Mouse (Mus musculus): ENCODE results near the gene S1pr5.
A peak's percentile ranks its signal among the peaks of the same experiment; 100 is the strongest.
"Not testable (repeated sequence)": the region's sequence is repeated elsewhere in the genome, so short reads cannot be mapped to it uniquely, and the experiment has no call there.

S1pr5 gene

DNA sequence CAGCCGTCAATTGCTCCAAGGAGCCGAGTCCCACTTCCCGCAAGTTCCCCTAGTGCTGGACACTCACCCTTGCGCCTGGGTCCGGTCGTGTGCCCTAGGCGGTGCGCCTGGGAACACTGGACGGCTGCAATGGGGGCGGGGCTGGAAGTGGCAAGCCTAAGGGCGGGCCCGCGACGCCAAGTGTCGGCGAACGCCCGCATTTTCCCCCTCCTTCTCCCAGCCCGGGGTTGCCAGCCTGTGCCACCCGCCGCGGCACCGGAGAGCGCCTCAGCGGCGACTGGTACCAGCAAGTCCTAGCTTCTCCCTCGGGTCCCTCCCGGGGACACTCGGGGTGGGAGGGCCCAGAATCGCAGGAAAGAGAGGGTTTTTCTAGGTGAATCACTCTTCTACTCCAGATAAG, at the start of gene S1pr5:
Gene S1pr5 (minus strand): TSS at position 118 of the 400 bp plus-strand sequence.
- peak; percentile 55 for DNase-seq

- DNase-seq: no peak
Measured at GRCm38 (mm10) chr9:21292271-21292670, 44.0 kb upstream of the S1pr5 start.

DNA sequence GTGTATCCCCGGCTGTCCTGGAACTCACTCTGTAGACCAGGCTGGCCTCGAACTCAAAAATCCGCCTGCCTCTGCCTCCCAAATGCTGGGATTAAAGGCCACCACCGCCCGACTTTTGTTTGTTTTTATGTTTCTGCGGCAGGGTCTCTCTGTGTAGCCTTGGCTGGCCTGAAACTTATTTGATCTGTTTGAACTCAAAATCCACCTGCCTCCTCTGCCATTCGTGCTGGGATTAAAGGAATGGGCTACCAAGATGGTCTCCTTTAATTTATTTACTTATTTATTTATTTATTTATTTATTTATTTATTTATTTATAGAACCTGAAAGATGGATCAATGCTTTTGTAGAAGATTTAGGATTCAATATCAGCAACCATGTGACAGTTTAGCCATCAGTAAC, 43.6 kb upstream of the S1pr5 start:
- DNase-seq: peak; percentile 36

GRCm38 (mm10) chr9:21291022-21291787, 43.0 kb upstream of the S1pr5 start, which contains the start of gene Cdkn2d:
TSS of gene Cdkn2d (minus strand) at chr9:21291407.
- peak; percentile 100 for DNase-seq

DNA sequence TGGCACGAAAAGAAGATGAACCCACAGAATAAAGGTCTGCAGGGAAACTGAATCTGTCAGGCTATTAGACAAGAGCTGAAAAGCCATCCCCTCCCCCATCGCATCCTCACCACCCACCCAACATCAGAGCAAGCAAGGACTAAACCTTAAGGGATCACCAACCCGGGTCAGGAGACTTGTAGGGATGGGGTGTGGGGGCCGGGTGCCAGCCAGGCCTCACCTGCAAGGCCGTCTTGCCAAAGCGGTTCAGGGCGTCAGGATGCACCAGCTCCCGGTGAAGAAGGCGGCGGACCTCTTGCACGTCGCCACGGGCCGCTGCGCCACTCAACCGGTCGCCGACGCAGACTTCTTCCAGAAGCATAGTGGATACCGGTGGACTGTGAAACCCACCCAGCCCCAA, 42.3 kb upstream of the S1pr5 start:
- DNase-seq: no peak

DNA sequence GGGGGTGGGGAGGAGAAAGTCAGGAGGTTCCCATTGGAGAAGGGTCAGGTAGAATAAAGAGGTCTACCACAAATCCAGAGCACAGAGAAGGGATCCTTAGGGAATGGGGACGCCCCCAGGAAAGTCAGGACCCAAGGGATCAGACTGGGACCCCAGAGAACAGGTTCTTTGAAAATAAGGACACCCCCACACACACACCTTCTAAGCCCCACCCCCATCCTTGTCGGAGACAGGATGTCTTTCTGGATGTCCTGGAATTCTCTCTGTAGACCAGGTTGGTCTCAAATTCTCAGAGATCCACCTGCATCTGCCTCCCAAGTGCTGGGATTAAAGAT, 41.1 kb upstream of the S1pr5 start:
- no peak for DNase-seq

DNA sequence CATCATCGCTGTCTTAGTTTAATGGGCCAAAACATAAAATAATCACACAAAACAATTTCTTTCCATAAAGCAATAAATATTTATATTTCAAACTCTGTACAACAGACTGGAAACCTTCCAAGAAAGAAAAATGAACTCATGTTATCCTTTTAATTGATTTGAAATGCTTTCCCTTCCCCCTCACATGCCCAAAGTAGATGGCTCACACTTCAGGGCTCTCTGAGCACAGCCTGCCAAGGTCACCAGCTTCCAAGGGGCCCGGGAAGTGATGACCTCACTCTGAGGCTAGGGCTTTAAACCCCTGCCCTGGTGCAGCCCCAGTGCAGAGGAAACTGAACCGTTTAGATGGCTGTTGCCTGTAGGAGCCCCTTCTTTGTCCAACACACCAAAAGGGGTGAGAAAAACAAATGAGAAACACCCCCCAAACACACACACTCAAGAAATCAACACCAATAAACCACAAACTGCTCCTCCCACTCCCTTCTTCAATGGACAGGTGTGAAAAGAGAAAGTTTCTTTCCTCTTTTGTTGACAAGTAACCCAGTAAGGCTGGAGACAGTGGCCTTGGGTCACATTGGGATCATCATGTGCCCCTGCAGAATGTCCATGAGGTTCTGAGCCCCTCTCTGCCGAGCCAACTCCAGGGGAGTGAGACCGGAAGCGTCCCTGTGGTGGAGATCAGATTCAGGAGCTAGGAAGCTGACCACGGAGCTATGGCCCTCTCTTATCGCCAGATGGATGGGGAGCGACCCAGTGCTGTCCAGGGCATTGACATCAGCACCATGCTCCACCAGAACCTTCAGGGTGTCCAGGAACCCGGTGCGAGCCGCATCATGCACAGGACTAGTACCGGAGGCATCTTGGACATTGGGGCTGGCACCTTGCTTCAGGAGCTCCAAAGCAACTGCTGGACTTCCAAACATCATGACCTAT, 40.4 kb upstream of the S1pr5 start:
- no peak for DNase-seq

DNA sequence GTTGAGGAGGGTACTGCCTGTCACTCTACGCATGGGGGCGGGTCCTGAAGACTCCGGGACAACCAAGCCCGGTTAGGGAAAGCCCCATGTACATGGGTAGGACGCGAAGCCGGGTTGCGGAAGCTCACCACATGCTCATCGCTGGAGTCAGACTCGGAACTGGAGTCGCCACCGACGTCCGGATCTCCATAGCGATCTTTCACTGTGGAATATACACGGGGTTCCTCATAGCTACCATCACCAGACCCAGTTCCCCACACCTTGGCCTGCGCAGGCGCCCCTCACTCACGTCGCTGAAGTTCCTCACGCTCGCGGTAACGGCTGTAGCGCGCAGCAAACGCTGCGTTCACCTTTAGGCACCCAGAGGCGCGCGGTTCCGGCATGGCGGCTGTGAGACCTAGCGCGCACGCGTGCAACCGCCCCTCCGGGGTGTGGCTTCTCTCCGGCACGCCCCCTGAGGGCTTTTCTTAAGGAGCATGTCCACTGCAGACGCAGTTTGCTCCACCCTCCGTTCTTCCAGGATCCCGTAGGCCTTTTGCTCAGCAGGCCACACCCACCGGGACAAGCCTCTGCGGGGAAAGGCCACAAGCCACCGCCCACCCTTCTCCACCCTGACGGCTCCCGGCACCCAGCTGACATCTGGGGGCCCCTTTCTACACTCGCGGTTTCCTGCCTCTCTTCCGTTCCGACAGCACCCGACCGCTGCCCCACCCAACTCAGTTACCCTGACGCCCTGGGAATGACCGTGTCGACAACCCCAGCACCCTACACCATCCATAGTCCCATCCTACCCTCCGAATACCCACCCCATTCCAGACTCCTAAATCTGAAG, 39.5 kb upstream of the S1pr5 start, which contains the start of gene Kri1:
Gene Kri1 (minus strand): TSS at position 399 of the 832 bp plus-strand sequence.
- DNase-seq: peak; percentile 99

- DNase-seq: no peak
Measured at GRCm38 (mm10) chr9:21286753-21287152, 38.5 kb upstream of the S1pr5 start.

DNA sequence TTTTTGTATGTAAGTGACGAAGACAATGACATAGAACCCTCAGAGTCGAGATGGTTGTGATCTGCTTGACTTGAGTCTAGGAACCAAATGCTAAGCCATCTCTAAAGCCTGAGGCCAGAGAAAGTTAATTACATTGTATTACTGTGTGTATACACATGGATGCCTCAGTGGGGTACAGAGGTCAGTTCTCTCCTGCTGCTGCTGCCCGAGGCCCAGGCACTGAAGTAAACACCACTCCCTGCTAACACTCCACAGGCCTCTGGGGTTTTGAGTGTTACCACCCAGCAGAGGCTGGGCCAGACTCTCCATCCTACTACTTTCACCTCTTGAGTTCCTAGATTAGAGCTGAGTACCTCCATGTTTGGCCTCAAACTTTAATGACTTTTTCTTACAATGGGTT, 35.8 kb upstream of the S1pr5 start:
- DNase-seq: no peak

DNA sequence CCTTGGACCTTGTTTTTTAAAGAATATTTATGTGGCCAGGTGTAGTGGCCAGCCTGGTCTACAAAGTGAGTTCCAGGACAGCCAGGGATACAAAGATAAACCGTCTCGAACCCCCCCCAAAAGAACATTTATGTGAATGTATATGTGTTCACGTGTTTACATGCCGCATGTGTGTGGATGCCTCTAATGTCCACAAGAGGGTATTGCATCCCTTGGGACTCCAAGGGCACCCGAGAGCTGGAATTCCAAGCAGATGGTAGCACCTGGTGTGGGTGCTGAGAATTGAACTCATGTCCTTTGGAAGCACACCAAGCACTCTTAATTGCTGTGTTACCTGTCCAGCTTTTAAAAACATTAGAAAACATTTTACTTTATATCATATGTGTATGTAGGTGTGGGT, 35.3 kb upstream of the S1pr5 start:
- no peak for DNase-seq

DNA sequence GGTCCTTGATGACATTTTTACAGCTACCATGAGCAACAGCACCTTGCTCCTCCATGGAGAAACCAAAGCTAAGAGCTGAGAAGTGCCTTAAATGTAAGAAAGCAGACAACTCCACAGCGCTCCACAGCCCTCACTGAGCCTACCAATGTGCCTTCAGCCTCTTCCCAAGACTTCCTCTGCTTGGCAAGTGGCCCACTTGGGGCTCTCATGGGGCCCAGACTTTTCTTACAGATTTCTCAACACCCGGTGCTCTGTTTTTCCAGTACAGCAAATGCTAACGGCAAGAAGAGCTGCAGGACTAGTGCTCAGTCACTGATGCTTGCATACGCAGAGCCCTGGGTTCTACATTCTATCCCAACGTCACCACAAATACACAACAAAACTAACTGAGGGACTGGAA, 29.5 kb upstream of the S1pr5 start:
- DNase-seq: no peak

GRCm38 (mm10) chr9:21276307-21276706, 28.1 kb upstream of the S1pr5 start:
- no peak for DNase-seq

GRCm38 (mm10) chr9:21275727-21276126, 27.5 kb upstream of the S1pr5 start:
- no peak for DNase-seq

GRCm38 (mm10) chr9:21275013-21275710, 26.9 kb upstream of the S1pr5 start:
- DNase-seq: no peak

DNA sequence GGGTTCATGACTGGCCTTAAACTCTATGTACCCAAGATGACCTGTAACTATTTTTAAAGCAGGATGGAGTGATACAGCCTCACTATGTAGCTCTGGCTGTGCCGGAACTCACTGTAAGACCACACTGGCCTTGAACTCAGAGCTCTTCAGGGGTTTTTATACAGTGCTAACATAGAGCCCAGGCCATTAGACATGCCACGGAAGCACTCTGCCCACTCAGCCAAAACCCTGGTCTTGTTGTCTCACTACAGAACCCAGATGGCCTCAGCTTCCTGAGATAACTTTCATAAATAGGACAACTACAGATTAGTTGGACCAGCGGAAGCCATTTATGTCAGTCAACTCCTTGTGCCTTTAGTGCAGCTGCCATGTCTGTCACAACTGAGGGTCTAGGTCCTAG, 26.1 kb upstream of the S1pr5 start:
- no peak for DNase-seq

GRCm38 (mm10) chr9:21273520-21274228, 25.4 kb upstream of the S1pr5 start:
- DNase-seq: no peak

- DNase-seq: no peak
Measured at GRCm38 (mm10) chr9:21273094-21273493, 24.9 kb upstream of the S1pr5 start.

DNA sequence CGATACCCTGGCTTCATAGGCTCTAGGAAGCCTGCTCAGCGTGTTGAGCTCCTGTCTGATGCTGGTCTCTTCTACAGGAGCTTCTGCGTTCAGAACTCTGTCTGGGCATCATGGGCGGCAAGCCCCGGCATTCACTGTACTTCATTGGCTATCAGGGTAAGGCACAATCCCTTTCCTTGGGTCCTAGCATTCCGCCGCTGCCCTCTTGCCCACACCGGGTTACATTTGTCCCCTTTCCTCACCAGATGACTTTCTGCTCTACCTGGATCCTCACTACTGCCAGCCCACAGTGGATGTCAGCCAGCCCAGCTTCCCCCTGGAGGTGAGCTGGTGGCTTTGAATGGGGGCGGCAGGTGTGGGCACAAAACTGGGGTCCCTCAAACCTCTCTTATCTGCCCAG, 24.1 kb upstream of the S1pr5 start:
- DNase-seq: no peak

DNA sequence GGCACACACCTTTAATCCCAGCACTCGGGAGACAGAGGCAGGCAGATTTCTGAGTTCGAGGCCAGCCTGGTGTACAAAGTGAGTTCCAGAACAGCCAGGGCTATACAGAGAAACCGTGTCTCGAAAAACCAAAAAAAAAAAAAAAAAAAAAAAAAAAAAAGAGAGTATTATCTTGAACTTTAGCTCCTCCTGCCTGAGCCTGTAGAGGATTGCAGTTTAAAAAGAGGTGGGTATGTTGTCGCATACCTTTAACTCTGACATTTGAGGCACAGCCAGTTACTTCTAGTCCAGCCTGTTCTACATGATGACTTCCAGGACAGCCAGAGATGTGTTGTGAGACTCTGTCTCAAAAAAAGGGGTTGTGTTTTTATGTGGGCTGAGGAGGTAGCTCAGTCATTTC, 21.3 kb upstream of the S1pr5 start:
- not testable (repeated sequence) for DNase-seq

DNA sequence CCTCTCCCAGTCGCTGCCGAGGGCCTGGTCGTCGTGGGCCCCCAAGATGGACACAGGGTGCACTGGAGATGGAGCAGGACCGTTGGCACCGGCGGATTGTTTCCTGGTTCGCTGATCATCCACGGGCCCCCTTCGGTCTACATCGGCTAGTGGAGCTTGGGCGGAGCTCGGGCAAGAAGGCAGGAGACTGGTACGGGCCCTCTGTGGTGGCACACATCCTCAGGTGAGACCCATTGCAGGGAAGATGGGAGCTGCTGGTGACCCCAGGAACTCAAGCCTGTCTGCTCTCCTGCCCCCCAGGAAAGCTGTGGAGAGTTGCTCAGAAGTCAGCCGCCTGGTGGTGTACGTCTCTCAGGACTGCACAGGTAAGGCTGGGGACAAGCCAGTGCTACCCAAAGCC, 20.1 kb upstream of the S1pr5 start:
- DNase-seq: no peak

- DNase-seq: no peak
Measured at GRCm38 (mm10) chr9:21266889-21267288, 18.6 kb upstream of the S1pr5 start.

Measured in kidney, adult 11 months (tissue).